Mouse (Mus musculus) myocyte (in vitro differentiated cells): ENCODE measurements around the gene Atcay. TPM values are rescaled to one million over a fixed set of nuclear protein-coding genes. Genes with fewer than 3 reads are reported as not detected.

Experiments
- H3K27me3 ChIP-seq: one replicate; pipeline ENCODE4 v1.6.1; 2011; ENCODE audit not compliant: control insufficient read depth, insufficient read depth, insufficient read length
- H3K36me3 ChIP-seq: one replicate; pipeline ENCODE4 v1.6.1; 2011; ENCODE audit not compliant: control insufficient read depth, insufficient read depth
- H3K4me2 ChIP-seq: one replicate; pipeline ENCODE4 v1.6.1; 2011; ENCODE audit warnings: low read depth, control low read depth
- H3K4me3 ChIP-seq: one replicate; pipeline ENCODE4 v1.5.1; 2011; ENCODE audit warnings: mild to moderate bottlenecking, control low read depth, moderate library complexity
- H3K79me2 ChIP-seq: one replicate; pipeline ENCODE4 v1.6.1; 2011; ENCODE audit not compliant: control insufficient read depth, insufficient read depth
- H3ac ChIP-seq: one replicate; pipeline ENCODE4 v1.6.1; 2011; ENCODE audit not compliant: control insufficient read depth, insufficient read length
- CEBPB ChIP-seq: IDR thresholded peaks from 2 replicates; pipeline ENCODE4 v1.6.1; 2011; ENCODE audit warnings: mild to moderate bottlenecking, moderate library complexity; ENCODE audit not compliant: poor library complexity, insufficient read depth, severe bottlenecking
- E2F4 ChIP-seq: IDR thresholded peaks from one replicate; pipeline ENCODE4 v1.6.1; 2011; ENCODE audit warnings: mild to moderate bottlenecking, control low read depth, moderate library complexity; ENCODE audit not compliant: insufficient read depth
- MAX ChIP-seq: IDR thresholded peaks from one replicate; pipeline ENCODE4 v1.6.1; 2011; ENCODE audit warnings: low read depth, mild to moderate bottlenecking, control low read depth
- MYOD1 ChIP-seq, 3 experiments: IDR thresholded peaks; one replicate each; pipeline ENCODE4 v1.6.1; 2011; ENCODE audit warnings: control low read depth in 2 of 3, low read depth in 2 of 3, mild to moderate bottlenecking in 2 of 3, moderate library complexity in 1 of 3; ENCODE audit not compliant: insufficient read length in 2 of 3, control insufficient read depth in 1 of 3
- MYOG ChIP-seq, 3 experiments: IDR thresholded peaks; one replicate each; pipeline ENCODE4 v1.6.1; 2011; ENCODE audit warnings: control low read depth in 2 of 3, low read depth in 2 of 3, mild to moderate bottlenecking in 2 of 3; ENCODE audit not compliant: insufficient read length in 2 of 3, control insufficient read depth in 1 of 3, insufficient read depth in 1 of 3
- POLR2A ChIP-seq: IDR thresholded peaks from one replicate; pipeline ENCODE4 v1.6.1; 2011; ENCODE audit warnings: low read depth, mild to moderate bottlenecking, control low read depth, moderate library complexity; ENCODE audit not compliant: insufficient read length
- POLR2AphosphoS2 ChIP-seq: IDR thresholded peaks from one replicate; pipeline ENCODE4 v1.6.1; 2011; ENCODE audit warnings: low read depth, control low read depth; ENCODE audit not compliant: insufficient read length
- REST ChIP-seq: IDR thresholded peaks from one replicate; pipeline ENCODE4 v1.6.1; 2011; ENCODE audit warnings: mild to moderate bottlenecking, control low read depth, moderate library complexity; ENCODE audit not compliant: insufficient read depth, insufficient read length
- SRF ChIP-seq: IDR thresholded peaks from one replicate; pipeline ENCODE4 v1.6.1; 2011; ENCODE audit warnings: low read depth; ENCODE audit not compliant: control insufficient read depth, insufficient read length
- TCF12 ChIP-seq: IDR thresholded peaks from one replicate; pipeline ENCODE4 v1.6.1; 2011; ENCODE audit warnings: mild to moderate bottlenecking, control low read depth; ENCODE audit not compliant: poor library complexity, insufficient read depth, severe bottlenecking
- TCF3 ChIP-seq: IDR thresholded peaks from one replicate; pipeline ENCODE4 v1.6.1; 2011; ENCODE audit warnings: low read depth, control low read depth; ENCODE audit not compliant: insufficient read length
- USF1 ChIP-seq: IDR thresholded peaks from one replicate; pipeline ENCODE4 v1.6.1; 2011; ENCODE audit warnings: low read depth, mild to moderate bottlenecking, control low read depth, moderate library complexity
- polyA plus RNA-seq: library from polyadenylated mRNA; unstranded; fragments of >200 nt; fragmentation: generic; extraction: Trizol; gene quantifications from one replicate; pipeline ENCODE4 v1.2.1, GENCODE M21; 2012; ENCODE audit warnings: missing spikeins

Atcay gene
- polyA plus RNA-seq, 1 experiment: 0.11 TPM

DNA sequence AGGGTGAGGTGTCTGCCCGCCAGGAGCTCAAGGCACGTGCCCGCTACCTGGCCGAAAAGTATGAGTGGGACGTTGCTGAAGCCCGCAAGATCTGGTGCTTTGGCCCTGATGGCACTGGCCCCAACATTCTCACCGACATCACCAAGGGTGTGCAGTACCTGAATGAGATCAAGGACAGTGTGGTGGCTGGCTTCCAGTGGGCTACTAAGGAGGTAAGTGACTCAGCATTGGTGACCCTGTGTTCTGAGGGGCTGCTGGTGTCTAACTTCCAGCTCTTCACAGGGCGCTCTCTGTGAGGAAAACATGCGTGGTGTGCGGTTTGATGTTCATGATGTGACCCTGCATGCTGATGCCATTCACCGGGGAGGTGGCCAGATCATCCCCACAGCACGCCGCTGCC is 49.7 kb downstream of the Atcay start:
- TF ChIP-seq REST (no peak), TCF12 (no peak), USF1 (no peak), E2F4 (no peak), SRF (no peak), CEBPB (no peak), POLR2A (peak; percentile 34), MYOD1 (IDR thresholded peaks at IDR 0.05; ENCODE audit: control insufficient read depth in 1 of 3, insufficient read length in 2 of 3, low read depth in 2 of 3) (no peak), TCF3 (no peak), MAX (no peak), POLR2AphosphoS2 (peak; percentile 11), MYOG (IDR thresholded peaks at IDR 0.05; ENCODE audit: control insufficient read depth in 1 of 3, insufficient read depth in 1 of 3, insufficient read length in 2 of 3, low read depth in 2 of 3) (no peak)

DNA sequence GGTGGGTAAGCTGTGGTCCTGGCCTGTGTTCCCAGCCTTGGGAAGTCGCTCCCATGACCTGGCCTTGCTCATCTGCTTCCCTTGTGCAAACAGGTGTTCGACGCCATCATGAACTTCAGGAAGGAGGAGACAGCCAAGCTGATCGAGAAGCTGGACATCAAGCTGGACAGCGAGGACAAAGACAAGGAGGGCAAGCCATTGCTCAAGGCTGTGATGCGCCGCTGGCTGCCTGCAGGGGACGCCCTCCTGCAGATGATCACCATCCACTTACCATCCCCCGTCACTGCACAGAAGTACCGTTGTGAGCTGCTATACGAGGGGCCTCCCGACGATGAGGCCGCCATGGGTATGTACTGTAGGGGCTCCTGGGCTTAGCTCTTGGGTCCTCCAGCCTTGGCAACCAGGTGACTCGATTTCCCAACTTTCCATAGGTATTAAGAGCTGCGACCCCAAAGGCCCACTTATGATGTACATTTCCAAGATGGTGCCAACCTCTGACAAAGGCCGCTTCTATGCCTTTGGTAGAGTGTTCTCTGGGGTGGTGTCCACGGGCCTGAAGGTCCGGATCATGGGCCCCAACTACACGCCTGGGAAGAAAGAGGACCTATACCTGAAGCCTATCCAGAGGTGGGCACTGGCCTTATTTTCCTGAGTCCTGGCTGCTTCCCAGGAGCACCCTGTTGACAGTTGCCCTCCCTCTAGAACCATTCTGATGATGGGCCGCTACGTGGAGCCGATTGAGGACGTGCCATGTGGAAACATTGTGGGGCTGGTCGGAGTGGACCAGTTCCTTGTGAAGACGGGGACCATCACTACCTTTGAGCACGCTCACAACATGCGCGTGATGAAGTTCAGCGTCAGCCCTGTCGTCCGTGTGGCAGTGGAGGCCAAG is 50.9 kb downstream of the Atcay start:
- Histone ChIP-seq H3K4me3 (peak overlapping the region; percentile 99), H3K4me2 (no peak overlapping the region), H3K79me2 (peaks cover 50% of the 10 kb centered on the region), H3K36me3 (peaks cover 45% of the 10 kb centered on the region), H3K27me3 (no peaks in the 10 kb centered on the region), H3ac (no peak overlapping the region)
- TF ChIP-seq POLR2AphosphoS2 (peak; percentile 81), TCF12 (no peak), MAX (no peak), USF1 (no peak), POLR2A (peak; percentile 49)

More for the DNA sequence above, 49.7 kb downstream of the Atcay start:
- no peak overlapping the region for H3K4me3 ChIP-seq
- H3K79me2 ChIP-seq: peaks cover 57% of the 10 kb centered on the region
- no peak overlapping the region for H3ac ChIP-seq
- H3K27me3 ChIP-seq: no peaks in the 10 kb centered on the region
- H3K4me2 ChIP-seq: no peak overlapping the region
- peaks cover 45% of the 10 kb centered on the region for H3K36me3 ChIP-seq

- H3K4me2 ChIP-seq: peak overlapping the region; percentile 99
- H3K4me3 ChIP-seq: peak overlapping the region; percentile 99
- peaks cover 45% of the 10 kb centered on the region for H3K36me3 ChIP-seq
Observed at GRCm38 (mm10) chr10:81178927-81179326, 51.7 kb downstream of the Atcay start.

DNA sequence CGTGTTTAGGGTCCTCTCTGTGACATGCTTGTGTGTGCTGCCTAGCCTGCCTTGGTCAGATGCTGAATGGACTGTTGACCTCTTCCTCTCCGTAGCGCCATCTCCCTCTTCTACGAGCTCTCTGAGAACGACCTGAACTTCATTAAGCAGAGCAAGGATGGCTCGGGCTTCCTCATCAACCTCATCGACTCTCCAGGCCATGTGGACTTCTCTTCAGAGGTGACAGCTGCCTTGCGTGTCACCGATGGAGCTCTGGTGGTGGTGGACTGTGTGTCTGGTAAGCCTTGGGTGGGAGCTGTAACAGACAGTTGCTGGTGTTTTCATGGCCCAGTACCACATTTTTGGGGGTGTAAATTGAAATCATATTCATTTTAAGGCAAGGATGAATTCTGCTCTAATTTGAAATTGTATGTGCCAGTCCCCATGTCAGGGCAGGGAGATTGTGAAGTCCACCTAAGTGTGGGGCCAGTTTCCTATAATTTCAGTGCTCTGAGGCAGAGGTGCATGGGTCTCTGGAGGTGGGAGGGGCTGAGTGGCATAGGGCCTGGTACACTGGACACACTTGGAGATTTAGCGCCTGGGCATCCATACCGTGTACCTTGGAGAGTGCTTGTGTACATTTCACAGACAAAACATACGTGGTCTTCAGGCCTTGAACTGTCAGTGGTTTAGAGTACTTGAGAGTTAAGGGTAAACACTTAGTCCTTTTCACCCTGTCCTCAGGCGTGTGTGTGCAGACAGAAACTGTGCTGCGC is 52.5 kb downstream of the Atcay start:
- H3K79me2 ChIP-seq: peaks cover 39% of the 10 kb centered on the region
- H3K4me2 ChIP-seq: peak overlapping the region; percentile 99
- peak overlapping the region; percentile 99 for H3K4me3 ChIP-seq
- peak overlapping the region; percentile 76 for H3ac ChIP-seq
- no peaks in the 10 kb centered on the region for H3K27me3 ChIP-seq
- peak; percentile 43 for TF ChIP-seq POLR2A
- peak; percentile 67 for TF ChIP-seq POLR2AphosphoS2
- no peak for TF ChIP-seq E2F4
- peaks cover 45% of the 10 kb centered on the region for H3K36me3 ChIP-seq

More at GRCm38 (mm10) chr10:81178927-81179326, 51.7 kb downstream of the Atcay start:
- H3K27me3 ChIP-seq: no peaks in the 10 kb centered on the region
- H3K79me2 ChIP-seq: peaks cover 46% of the 10 kb centered on the region
- no peak for TF ChIP-seq MAX
- no peak for TF ChIP-seq TCF3
- TF ChIP-seq POLR2A: peak; percentile 19
- no peak overlapping the region for H3ac ChIP-seq

DNA sequence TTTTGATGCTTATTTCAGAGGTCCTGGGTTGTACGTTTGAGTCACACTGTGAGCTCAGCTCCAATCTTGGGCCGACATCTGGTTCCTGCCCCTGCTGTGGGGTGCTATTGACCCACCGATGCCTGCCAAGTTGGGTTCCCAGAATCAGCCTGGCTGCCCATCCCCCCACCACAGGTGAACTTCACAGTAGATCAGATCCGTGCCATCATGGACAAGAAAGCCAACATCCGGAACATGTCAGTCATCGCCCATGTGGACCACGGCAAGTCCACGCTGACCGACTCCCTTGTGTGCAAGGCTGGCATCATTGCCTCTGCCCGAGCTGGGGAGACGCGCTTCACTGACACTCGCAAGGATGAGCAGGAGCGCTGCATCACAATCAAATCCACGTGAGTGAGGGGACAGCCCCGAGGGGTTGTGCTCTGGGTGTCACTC is 53.1 kb downstream of the Atcay start:
- Histone ChIP-seq H3ac (peak overlapping the region; percentile 76), H3K36me3 (peaks cover 45% of the 10 kb centered on the region), H3K79me2 (peaks cover 39% of the 10 kb centered on the region), H3K4me2 (peak overlapping the region; percentile 99), H3K27me3 (no peaks in the 10 kb centered on the region), H3K4me3 (peak overlapping the region; percentile 99)
- TF ChIP-seq MYOG (IDR thresholded peaks at IDR 0.05; ENCODE audit: control insufficient read depth in 1 of 3, insufficient read depth in 1 of 3, insufficient read length in 2 of 3, low read depth in 2 of 3): peak in 1 of 3 experiments; percentile 26
- no peak for TF ChIP-seq CEBPB
- no peak for TF ChIP-seq USF1
- TF ChIP-seq TCF3: no peak
- peak; percentile 52 for TF ChIP-seq POLR2A
- TF ChIP-seq E2F4: no peak
- TF ChIP-seq MYOD1 (IDR thresholded peaks at IDR 0.05; ENCODE audit: control insufficient read depth in 1 of 3, insufficient read length in 2 of 3, low read depth in 2 of 3): peak in 1 of 3 experiments; percentile 7
- no peak for TF ChIP-seq TCF12
- TF ChIP-seq REST: no peak
